ENCODE assay signal across 8 mouse cellular contexts in genomic region chr2:93849505-93850089, GRCm38 (mm10). TPM values are rescaled to one million over a fixed set of nuclear protein-coding genes. Genes with fewer than 3 reads are reported as not detected.
DNase-seq lines count a peak whose midpoint lies in the region; TF ChIP-seq lines count a peak whose summit lies in the region.

Gene Accs, minus strand, starts transcription at chr2:93849943.

- peak within 1 kb of the TSS; percentile 36 for H3K4me3 ChIP-seq in cortical plate, adult 2 months (ENCODE audit: insufficient read depth, low read length)
- peak within 1 kb of the TSS; percentile 91 for H3K4me3 ChIP-seq in megakaryocyte, embryonic 14.5 days (replicated peaks)

- H3K36me3 ChIP-seq in megakaryocyte, embryonic 14.5 days (replicated peaks; ENCODE audit: low read length): peaks cover 26% of the 10 kb centered on the region

- H3K27ac ChIP-seq in cortical plate, adult 2 months (ENCODE audit: insufficient read depth, low read length): no peak within 1 kb of the TSS

- H3K4me1 ChIP-seq in cortical plate, adult 2 months (ENCODE audit: control insufficient read depth, insufficient read depth, low read length): no peaks in the 10 kb centered on the region
- H3K4me1 ChIP-seq in megakaryocyte, embryonic 14.5 days: peaks cover 58% of the 10 kb centered on the region

- no peaks in the 10 kb centered on the region for H3K9me3 ChIP-seq in megakaryocyte, embryonic 14.5 days

- peak; percentile 90 for DNase-seq in adipocyte (ENCODE audit: low spot score)
- peak; percentile 73 for DNase-seq in gastrocnemius, postnatal 10 days
- DNase-seq in hindlimb bud, embryonic 11.5 days (ENCODE audit: extremely low spot score, low read depth, low spot score): peak; percentile 63
- peak; percentile 11 to 47 for DNase-seq in left cerebral cortex, adult 9 months (ENCODE audit: low spot score in 2 of 2)
- DNase-seq in right cerebral cortex, adult 2 months (ENCODE audit: low spot score in 2 of 2): peak; percentile 53 to 66
- peak; percentile 25 for DNase-seq in urinary bladder, postnatal 10 days (ENCODE audit: low spot score)

- peaks cover 15% of the 10 kb centered on the region for H3K27me3 ChIP-seq in megakaryocyte, embryonic 14.5 days (replicated peaks)

- TF ChIP-seq CTCF in cortical plate, adult 2 months (IDR thresholded peaks at IDR 0.05; ENCODE audit: extremely low read depth, insufficient read depth, low read length): peak; percentile 50; the same call in 1 of the 2 replicates

- no peak for TF ChIP-seq POLR2A in cortical plate, adult 2 months (IDR thresholded peaks at IDR 0.05; ENCODE audit: extremely low read depth, insufficient read depth, low read length)

RNA-seq across cellular contexts. Expression of gene Accs, which starts in this region (rescaled TPM):
- 7.3 and 8.8 TPM in 2 replicates for polyA plus RNA-seq in cortical plate, adult 2 months (2012; rRNA removed)
- total RNA-seq in gastrocnemius, postnatal 10 days (2021): 1 to 10 TPM; 4.2 to 6.2 TPM
- polyA plus RNA-seq in megakaryocyte, embryonic 14.5 days (2012; ENCODE audit: insufficient read depth, low replicate concordance): 0.68 and 3.7 TPM in 2 replicates

Comparison
In these comparisons a context has a peak if more than half of its experiments do, and no peak if none do; other contexts are left out.
1. DNase-seq: peak in every context shown above with its lines; median percentile 90 in adipocyte; 73 in gastrocnemius, postnatal 10 days; 63 in hindlimb bud, embryonic 11.5 days; 60 in right cerebral cortex, adult 2 months; 29 in left cerebral cortex, adult 9 months; 25 in urinary bladder, postnatal 10 days.